Mouse (Mus musculus) E14TG2a.4 (cell line): Measurements from ENCODE around the gene Otud7a.

Source experiments
- H3K27me3 ChIP-seq: 2 replicates; pipeline ENCODE4 v1.6.1; 2014; ENCODE audit warnings: low read length, control low read depth; ENCODE audit not compliant: insufficient read depth
- H3K36me3 ChIP-seq: 2 replicates; pipeline ENCODE4 v1.6.1; 2014; ENCODE audit warnings: low read length, control low read depth; ENCODE audit not compliant: insufficient read depth
- H3K4me1 ChIP-seq: replicated peaks from 2 replicates; pipeline ENCODE4 v1.6.1; 2014; ENCODE audit warnings: low read depth, low read length, control low read depth
- H3K4me3 ChIP-seq: replicated peaks from 2 replicates; pipeline ENCODE4 v1.5.1; 2014; ENCODE audit warnings: mild to moderate bottlenecking, low read length
- H3K9me3 ChIP-seq: 2 replicates; pipeline ENCODE4 v1.6.1; 2014; ENCODE audit warnings: low read length, control low read depth
- CTCF ChIP-seq: conservative IDR thresholded peaks from 2 replicates; pipeline ENCODE4 v1.5.1; 2014; ENCODE audit warnings: low read length
- NANOG ChIP-seq: IDR thresholded peaks from 2 replicates; pipeline ENCODE4 v1.6.1; 2014; ENCODE audit warnings: borderline replicate concordance, low read length, mixed read lengths
- POU5F1 ChIP-seq: IDR thresholded peaks from 2 replicates; pipeline ENCODE4 v1.6.1; 2014; ENCODE audit warnings: low read length, borderline replicate concordance

Otud7a gene

DNA sequence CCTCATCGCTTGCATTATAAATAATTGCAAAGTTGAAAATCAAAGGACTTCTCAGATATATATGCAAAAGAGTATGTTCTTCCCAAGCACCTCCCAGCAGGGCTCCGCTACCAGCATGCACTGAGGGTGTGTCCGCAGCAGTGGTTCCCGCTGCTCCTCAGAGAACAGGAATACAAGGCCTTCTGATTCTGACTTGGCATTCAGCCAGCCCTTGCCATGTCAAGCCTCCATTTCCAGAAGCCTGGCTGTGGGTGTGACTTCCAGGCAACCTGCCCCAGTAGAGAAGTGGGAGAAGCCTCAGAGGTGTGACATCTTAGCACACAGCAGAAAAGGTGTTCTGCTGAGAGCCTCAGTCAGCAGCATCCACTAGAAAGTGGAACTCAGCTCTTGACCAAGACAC lies 253.4 kb downstream of the Otud7a start:
- no peak overlapping the region for H3K4me3 ChIP-seq
- H3K4me1 ChIP-seq = no peaks in the 10 kb centered on the region
- peaks cover 15% of the 10 kb centered on the region for H3K9me3 ChIP-seq
- H3K36me3 ChIP-seq = no peaks in the 10 kb centered on the region
- H3K27me3 ChIP-seq = no peaks in the 10 kb centered on the region
- TF ChIP-seq POU5F1 (no peak), NANOG (no peak), CTCF (no peak)

DNA sequence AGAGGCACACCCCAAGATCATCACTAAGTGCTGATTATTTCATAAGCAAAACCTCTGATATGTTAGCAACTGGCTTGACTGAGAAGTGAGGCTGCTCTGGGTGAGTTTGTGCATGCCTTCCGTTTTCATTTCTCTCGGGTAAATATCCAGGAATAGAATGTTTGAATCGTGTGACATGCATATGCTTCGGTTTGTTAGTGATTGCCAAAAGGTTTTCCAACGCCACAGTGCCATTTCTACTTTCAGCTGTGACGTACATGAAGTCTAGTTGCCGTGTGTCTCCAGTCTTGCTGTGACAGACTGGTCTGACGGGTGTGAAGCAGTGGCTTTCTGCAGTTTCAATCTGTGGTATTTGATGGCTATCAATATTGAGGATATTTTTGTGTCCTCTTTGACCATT lies 273.4 kb downstream of the Otud7a start:
- TF ChIP-seq NANOG (no peak), POU5F1 (no peak), CTCF (no peak)
- H3K4me3 ChIP-seq = no peak overlapping the region
- no peaks in the 10 kb centered on the region for H3K9me3 ChIP-seq

DNA sequence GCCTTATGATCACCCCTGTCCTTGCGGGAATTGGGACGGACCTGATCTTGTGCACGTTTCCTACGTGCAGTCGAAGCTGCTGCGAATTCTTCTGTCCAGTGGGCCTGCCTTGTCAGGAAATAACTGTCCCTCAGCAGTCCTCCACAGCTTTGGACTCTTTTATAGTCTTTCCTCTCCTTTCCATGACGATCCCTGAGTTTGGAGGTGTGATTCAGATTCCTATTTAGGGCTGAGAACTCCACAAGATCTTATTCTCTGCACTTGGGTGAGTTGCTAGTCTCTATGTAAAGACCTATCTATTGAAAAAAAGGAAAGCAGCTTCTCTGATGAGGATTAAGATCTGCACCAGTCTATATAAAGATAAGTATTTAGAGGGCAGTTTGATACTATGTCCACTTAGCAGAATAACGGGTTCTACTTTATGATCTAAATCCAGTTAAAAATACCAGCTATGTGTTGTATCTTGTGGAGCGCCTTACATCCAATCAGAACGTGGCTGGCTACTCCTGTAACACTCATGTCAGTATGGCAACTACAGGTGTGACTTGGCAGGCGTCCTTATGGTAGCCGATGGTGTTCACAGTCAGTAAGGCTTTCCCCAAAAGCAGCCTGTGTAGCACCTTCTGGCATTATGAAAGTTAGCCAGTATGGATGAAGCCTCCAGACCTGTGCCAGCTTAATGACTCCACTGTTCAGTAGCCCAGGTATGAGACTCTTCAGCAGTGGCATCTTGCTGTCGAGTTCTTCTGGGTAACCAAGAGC lies 274.8 kb downstream of the Otud7a start:
- Histone ChIP-seq H3K36me3 (no peaks in the 10 kb centered on the region), H3K4me3 (no peak overlapping the region), H3K4me1 (no peaks in the 10 kb centered on the region), H3K27me3 (no peaks in the 10 kb centered on the region), H3K9me3 (no peaks in the 10 kb centered on the region)
- TF ChIP-seq CTCF = no peak
- TF ChIP-seq POU5F1 = no peak
- TF ChIP-seq NANOG = no peak

More for the DNA sequence above, 273.4 kb downstream of the Otud7a start:
- Histone ChIP-seq H3K4me1 (no peaks in the 10 kb centered on the region), H3K36me3 (no peaks in the 10 kb centered on the region), H3K27me3 (no peaks in the 10 kb centered on the region)

DNA sequence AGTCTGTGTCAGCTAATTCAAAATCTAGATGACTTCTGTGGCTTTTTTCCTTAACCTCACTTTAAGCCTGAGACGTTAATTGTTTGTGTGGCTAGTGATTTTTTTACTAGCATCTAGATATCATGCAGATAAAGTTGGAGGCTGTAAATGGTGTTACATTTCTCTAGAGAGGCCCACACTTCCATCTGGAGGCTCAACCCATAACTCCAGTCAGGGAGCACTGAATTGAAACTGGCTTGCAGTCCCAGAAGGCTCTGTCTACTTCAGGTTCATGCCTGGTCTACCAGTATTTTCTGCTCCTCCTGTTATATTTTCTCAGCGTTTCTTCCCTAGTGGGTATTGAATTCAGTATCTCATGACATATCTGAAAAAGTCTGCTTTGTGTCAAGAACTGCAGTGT lies 276.1 kb downstream of the Otud7a start:
- no peak overlapping the region for H3K4me3 ChIP-seq
- H3K27me3 ChIP-seq = no peaks in the 10 kb centered on the region
- no peaks in the 10 kb centered on the region for H3K9me3 ChIP-seq
- H3K36me3 ChIP-seq = no peaks in the 10 kb centered on the region
- no peaks in the 10 kb centered on the region for H3K4me1 ChIP-seq
- TF ChIP-seq NANOG (no peak), POU5F1 (no peak), CTCF (no peak)

DNA sequence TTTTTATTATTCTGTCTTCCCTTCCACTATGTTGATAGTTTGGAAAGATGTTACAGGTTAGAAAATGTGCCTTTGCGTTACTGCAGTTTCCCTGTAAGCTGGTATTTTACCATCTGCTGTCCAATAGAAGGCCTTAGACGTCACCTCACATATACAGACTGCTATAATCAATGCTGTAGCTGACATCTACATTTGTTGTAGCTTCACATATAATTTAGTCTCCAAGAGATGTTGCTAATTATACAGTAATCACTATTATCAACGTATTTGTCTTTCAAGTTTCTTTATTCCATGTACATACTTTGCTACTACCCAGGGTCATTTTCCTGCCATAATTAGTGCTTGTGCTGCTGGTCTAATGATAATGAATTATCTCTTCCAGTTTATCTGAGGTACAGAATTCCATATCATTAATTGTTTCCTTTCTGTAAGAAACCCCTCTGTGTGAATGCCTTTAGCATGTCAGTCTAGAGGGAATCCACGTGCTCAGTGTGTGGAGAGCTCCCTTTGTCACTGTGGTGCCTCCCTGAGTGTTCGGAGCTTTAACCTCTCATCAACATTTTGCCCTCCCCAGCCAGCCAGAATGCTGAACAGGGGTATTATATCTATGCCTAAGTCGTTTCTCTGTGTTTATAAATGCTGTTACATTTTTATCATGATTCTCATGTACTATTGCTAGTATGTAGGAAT lies 280.6 kb downstream of the Otud7a start:
- H3K4me3 ChIP-seq = no peak overlapping the region
- no peak for TF ChIP-seq CTCF
- H3K27me3 ChIP-seq = no peaks in the 10 kb centered on the region
- H3K4me1 ChIP-seq = no peaks in the 10 kb centered on the region
- no peaks in the 10 kb centered on the region for H3K9me3 ChIP-seq
- H3K36me3 ChIP-seq = no peaks in the 10 kb centered on the region

DNA sequence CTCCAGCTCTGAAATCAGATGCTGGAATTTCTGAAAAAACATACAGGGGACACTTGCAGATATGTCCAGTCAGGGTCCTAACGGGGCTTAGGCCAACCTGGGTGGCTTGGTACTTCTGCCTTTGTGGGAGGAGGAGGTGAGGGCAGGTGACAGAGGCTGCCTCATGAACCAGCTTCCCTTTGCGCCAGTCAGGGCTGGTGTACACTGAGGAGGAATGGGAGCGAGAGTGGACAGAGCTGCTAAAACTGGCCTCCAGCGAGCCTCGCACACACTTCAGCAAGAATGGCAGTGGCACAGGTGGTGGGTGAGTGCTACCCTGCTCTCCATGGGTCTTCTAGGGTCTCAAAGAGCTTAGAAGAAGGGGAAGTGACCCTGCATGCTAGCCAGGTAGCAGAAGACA lies 285.1 kb downstream of the Otud7a start:
- Histone ChIP-seq H3K27me3 (no peaks in the 10 kb centered on the region; the same call in 1 of the 2 replicates), H3K4me3 (no peak overlapping the region), H3K4me1 (no peaks in the 10 kb centered on the region), H3K36me3 (no peaks in the 10 kb centered on the region), H3K9me3 (no peaks in the 10 kb centered on the region)
- TF ChIP-seq NANOG (no peak), POU5F1 (no peak)

DNA sequence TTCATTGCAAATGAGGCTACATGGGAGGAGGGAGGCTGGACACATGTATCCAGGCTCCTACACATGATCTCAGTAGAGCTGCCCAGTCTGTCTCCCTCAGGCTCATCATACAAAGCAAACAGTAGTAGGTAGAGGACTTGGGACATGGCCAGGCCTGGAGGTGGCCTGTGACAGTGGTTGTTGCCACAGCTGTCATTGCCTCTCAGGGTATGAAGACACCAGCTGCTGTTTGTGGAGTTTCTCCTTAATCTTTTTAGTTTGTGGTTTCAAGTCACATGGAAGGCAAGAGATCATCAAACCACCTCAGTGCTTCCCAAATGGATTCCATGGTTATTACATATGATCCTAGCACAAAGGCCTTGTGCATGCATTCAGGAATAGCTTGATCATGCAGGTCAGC lies 285.5 kb downstream of the Otud7a start:
- H3K9me3 ChIP-seq = no peaks in the 10 kb centered on the region
- H3K36me3 ChIP-seq = no peaks in the 10 kb centered on the region
- TF ChIP-seq POU5F1 (no peak), NANOG (no peak), CTCF (no peak)
- H3K4me3 ChIP-seq = no peak overlapping the region
- no peaks in the 10 kb centered on the region for H3K4me1 ChIP-seq
- H3K27me3 ChIP-seq = no peaks in the 10 kb centered on the region; the same call in 1 of the 2 replicates

DNA sequence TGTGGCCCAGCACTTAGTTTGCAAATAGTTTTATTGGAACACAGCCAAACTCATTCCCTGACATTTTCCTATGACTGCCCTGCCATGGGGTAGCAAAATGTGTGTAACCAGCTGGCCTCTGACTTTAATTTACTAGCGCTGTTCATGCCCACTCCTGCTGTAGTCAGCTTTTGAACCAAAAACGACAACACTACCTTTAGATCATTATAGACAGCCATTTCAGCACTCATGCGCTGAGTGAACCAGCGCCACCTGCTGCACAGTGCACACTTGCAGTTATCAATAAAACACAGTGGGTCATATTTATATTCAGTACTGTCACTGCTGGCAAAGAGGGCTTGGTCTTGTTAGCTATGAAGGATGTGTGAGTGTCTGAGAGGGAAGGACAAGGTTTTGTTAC lies 293.2 kb downstream of the Otud7a start:
- TF ChIP-seq POU5F1 = no peak
- TF ChIP-seq CTCF = peak; percentile 43
- H3K4me1 ChIP-seq = no peaks in the 10 kb centered on the region
- no peaks in the 10 kb centered on the region for H3K9me3 ChIP-seq
- H3K4me3 ChIP-seq = no peak overlapping the region
- H3K27me3 ChIP-seq = no peaks in the 10 kb centered on the region; the same call in 1 of the 2 replicates
- no peaks in the 10 kb centered on the region for H3K36me3 ChIP-seq
